Mouse (Mus musculus): ENCODE data around the gene Nfia.
A peak's percentile ranks its signal among the peaks of the same experiment; 100 is the strongest.

Nfia gene

GRCm38 (mm10) chr4:97875901-97876300, 103.4 kb downstream of the Nfia start:
- peak; percentile 37 for DNase-seq

DNA sequence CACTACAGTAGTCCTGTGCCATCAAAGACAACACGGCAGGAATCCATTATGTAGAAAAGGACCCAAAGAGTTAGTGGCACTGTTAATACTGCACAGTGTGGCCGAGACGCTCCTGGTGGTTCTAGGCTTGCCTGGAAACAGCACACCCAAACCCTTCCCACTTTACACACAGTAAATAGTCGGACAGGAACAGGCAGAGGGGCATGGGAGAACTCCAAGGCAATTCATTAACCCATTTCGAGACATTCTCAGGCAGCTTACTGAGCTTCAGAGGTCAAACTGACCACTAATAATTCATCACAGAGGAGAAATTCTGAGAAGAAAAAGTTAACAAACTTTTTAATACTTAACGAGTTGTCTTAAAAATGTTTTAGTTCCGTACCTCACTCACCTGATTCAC, 107.2 kb downstream of the Nfia start:
- no peak for DNase-seq

DNA sequence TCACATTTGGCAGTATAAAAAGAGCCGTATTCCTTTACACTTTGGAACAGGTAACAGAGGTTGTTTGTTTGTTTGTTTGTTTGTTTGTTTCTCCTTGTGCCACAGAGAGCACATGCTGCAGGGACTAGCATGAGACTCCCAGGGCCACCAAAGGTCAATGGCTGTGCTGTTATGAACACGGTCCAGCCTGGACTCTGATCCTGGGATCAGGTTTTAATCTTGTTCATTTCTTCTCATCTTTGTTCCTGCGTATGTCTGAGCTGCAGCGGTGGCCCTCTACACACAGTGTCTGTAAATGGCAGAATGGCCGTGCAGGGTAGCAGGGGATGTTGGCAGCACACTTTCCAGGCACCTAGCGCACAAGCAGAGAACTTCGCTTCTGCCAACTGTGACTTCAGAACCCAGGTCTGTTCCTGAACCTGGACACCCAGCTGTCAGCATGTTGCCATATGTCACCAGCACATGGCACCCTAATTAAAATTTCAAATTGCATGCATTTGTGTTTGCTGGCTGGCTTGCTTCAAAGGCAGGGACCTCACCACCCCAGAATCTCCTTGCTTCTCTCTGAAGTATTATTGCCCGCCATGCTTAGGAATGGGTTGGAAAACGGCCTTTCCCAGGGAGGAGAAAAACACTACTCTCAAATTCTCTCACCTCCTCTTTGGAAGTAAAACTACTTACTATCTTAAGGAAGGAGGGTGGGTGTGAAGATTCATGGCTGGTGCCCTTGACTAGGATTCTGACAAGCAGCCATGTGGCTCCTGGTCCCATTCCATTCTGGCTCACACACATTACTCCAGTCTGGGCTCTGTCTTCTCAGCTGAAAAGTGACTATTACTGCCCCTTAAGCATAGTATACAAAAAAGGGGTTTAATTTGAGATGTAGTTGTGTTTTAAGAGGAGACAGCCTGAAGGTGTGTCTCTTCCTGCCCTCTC, 107.9 kb downstream of the Nfia start:
- no peak for DNase-seq

- no peak for DNase-seq
These were observed 113.0 kb downstream of the Nfia start for GRCm38 (mm10) chr4:97885574-97885973.

- DNase-seq = no peak
These were observed 113.7 kb downstream of the Nfia start for GRCm38 (mm10) chr4:97886220-97886619.

GRCm38 (mm10) chr4:97887228-97887627, 114.7 kb downstream of the Nfia start:
- DNase-seq = no peak

DNA sequence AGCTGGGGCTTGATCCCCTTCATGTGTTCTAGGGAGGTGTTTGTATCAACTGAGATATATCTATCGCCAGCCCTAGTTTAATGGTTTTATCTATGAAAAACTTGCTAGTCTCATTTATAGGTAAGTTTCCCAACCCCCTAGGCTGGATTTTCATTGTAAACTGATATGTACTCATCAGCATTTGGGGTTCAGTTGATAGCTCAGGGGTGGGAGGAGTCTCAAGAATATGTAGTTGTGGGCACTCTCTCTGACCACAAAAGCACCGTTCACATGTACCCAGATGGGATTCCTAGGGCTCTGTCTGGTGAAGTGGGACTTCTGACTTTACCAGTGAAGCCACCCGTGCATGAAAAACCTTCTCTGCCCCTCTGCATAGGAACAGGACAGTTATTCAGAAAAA, 118.5 kb downstream of the Nfia start:
- DNase-seq = no peak

- no peak for DNase-seq
These were observed 119.1 kb downstream of the Nfia start for GRCm38 (mm10) chr4:97891611-97892010.

DNA sequence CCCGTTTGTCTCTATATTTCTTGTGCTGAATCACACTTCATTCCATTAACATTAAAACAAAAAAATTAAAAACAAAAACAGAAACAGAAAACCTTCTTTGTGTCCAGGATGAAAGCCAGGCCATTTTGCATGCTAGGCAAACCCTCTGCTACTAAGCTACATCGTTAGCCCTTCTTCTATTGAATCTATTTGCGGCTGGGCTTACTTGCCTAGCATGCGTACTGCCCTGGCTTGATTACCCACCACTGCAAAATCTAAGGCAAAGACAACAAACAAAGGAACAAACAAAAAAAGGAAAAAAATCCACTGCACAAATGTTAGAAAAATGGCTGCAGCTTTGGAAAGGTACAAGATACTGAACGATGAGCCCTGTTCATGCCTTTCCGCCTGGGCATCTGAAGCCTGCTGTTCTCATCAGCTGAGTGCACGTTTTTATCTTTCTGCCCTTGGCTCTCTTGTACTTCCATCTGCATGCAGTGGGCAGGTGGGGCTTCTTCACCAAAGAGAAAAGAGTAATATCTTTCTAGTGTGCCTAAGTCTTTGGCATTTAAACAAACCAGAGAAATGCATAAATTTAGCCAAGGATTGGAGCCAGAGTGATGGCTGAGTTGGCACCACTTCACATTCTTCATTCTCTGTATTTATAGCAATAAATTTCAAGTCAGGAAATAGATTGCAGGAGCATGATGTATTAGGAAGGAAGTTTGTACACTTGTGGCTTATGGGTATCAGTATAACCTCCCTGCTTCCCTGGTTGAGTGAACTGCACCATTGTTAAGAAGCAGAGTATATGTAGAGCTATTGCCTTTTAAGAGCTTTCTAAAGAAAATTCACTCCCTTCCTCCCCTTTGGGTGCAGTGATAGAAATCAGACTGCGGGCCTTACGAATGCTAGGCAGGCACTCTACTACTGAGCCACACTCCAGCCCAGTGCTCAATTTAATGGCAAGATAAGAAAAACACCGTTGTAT, 121.7 kb downstream of the Nfia start:
- DNase-seq = no peak

- DNase-seq = no peak
These were observed 123.4 kb downstream of the Nfia start for GRCm38 (mm10) chr4:97895940-97896339.

DNA sequence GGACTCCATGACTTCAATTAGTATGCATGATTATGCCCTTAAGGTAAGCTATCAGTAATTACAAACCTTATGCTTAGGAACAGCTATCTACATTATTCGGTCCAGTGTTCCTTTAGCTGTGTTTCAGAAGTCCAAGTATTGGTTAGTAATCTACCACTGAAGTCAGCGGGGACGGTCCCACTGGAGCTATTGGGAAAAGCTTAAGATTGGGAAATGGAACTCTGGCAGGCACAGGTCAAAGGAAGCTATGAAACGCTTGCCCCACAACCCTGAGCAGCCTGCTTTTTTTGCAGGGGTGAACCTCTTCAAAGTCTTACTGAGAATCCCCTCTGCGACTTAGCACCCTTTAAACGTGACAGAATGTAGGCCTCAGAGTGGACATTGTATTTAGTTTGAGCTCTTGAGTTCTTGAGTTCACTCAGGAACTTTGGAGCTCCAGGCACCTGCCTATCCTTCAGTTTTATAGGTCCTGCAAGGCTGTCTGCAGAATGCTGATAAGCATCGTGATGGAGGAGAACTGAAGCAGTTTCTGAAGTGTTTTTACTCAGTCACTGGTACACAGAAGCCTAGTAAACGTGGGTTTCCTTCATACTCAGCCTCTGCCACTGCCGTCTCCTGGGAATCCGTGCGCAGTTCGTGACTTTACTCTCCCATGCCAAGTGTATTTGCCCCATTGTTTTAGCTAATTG, 127.9 kb downstream of the Nfia start:
- no peak for DNase-seq

GRCm38 (mm10) chr4:97905826-97906225, 133.3 kb downstream of the Nfia start:
- DNase-seq = no peak

- DNase-seq = no peak
These were observed 136.1 kb downstream of the Nfia start for GRCm38 (mm10) chr4:97908576-97909147.

DNA sequence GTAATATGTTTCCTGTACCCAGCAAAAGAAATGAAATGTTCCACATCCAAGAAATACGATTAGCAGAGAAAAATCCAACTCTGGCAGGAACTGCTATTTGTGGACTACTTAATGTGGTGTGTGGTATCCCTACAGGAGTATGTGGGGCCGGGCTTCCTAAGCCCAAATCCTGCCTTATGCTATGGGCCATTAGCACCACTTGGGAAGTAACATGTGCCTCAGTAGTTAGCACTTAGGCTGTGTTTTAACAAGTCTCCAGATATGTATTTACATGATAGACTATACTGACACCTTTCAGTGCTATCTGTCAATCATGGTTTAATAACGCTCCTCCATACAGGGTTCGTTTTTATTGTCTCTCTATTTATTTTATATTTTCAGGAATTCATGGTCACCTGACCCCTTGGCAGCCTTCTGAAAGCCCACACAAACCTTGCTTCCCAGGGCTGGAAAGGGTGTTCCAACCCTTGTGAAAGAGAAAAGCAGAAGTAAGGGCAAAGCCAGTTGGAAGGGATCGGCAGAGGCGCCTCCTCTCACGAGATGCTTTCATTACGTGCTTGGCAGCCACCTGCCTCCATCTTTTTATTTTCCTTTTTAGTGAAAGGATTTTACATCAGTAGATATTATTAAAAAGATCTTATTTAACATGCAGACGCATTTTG, 137.7 kb downstream of the Nfia start:
- no peak for DNase-seq

GRCm38 (mm10) chr4:97910777-97911580, 138.4 kb downstream of the Nfia start:
- no peak for DNase-seq

GRCm38 (mm10) chr4:97911755-97912154, 139.2 kb downstream of the Nfia start:
- DNase-seq = no peak

GRCm38 (mm10) chr4:97912155-97912554, 139.6 kb downstream of the Nfia start:
- no peak for DNase-seq

DNA sequence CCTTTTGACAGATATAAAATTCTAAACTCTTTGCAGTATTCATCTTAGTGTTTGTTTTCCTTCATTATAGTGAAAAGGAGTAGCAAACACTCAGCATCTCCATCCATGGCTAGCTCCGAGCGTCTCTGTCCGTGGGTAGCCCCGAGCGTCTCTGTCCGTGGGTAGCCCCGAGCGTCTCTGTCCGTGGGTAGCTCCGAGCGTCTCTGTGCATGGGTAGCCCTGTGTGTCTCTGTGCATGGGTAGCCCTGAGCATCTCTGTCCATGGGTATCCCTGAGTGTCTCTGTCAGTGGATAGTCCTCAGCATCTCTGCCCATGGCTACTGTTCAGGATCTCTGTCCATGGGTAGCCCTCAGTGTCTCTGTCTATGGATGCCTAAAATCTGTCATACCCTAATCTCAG, 140.0 kb downstream of the Nfia start:
- DNase-seq = no peak

GRCm38 (mm10) chr4:97914348-97914747, 141.8 kb downstream of the Nfia start:
- no peak for DNase-seq

- DNase-seq = no peak
These were observed 142.2 kb downstream of the Nfia start for GRCm38 (mm10) chr4:97914761-97915160.

GRCm38 (mm10) chr4:97917568-97917967, 145.0 kb downstream of the Nfia start:
- DNase-seq = no peak

Data from liver (tissue).